Mouse (Mus musculus) stomach, embryonic 16.5 days (tissue): ENCODE measurements around the gene Btbd9. TPM values are rescaled to one million over a fixed set of nuclear protein-coding genes. Genes with fewer than 3 reads are reported as not detected.

Experiments used
- ATAC-seq: fragments of 200-750 bp; cut with Nextera tagmentation; 2 replicates; pipeline ENCODE4 v1.8.0; 2017; ENCODE audit warnings: moderate number of reproducible peaks, moderate TSS enrichment; ENCODE audit not compliant: insufficient read depth, low FRiP score
- H3K27ac ChIP-seq: fragments of 300-500 bp; sonication (generic); 2 replicates; pipeline ENCODE4 v1.5.1; 2014; ENCODE audit warnings: low read length
- H3K27me3 ChIP-seq: fragments of 300-500 bp; sonication (generic); 2 replicates; pipeline ENCODE4 v1.6.1; 2014; ENCODE audit warnings: low read length, control low read depth, mixed read lengths; ENCODE audit not compliant: control insufficient read depth, insufficient read depth
- H3K36me3 ChIP-seq: fragments of 300-500 bp; sonication (generic); 2 replicates; pipeline ENCODE4 v1.6.1; 2014; ENCODE audit warnings: low read length; ENCODE audit not compliant: control insufficient read depth, insufficient read depth
- H3K4me1 ChIP-seq: fragments of 300-500 bp; sonication (generic); 2 replicates; pipeline ENCODE4 v1.6.1; 2014; ENCODE audit warnings: low read length, control low read depth, mixed read lengths; ENCODE audit not compliant: control insufficient read depth, insufficient read depth
- H3K4me2 ChIP-seq: fragments of 300-500 bp; sonication (generic); 2 replicates; pipeline ENCODE4 v1.6.1; 2014; ENCODE audit warnings: low read depth, low read length, mixed read lengths
- H3K4me3 ChIP-seq: fragments of 300-500 bp; sonication (generic); replicated peaks from 2 replicates; pipeline ENCODE4 v1.5.1; 2014; ENCODE audit warnings: mild to moderate bottlenecking, low read length
- H3K9ac ChIP-seq: fragments of 300-500 bp; sonication (generic); 2 replicates; pipeline ENCODE4 v1.6.1; 2014; ENCODE audit warnings: low read length
- H3K9me3 ChIP-seq: fragments of 300-500 bp; sonication (generic); replicated peaks from 2 replicates; pipeline ENCODE4 v1.6.1; 2016; ENCODE audit warnings: low read length, control low read depth; ENCODE audit not compliant: control insufficient read depth
- WGBS: fragments of 180-500 bp; shearing (Covaris S2); extraction: QIAGEN DNeasy Blood & Tissue Kit; methylation state at CpG from one replicate; pipeline ENCODE4 v1.1.7; 2014; 5-methylcytosine and 5-hydroxymethylcytosine counted together
- polyA plus RNA-seq: library from polyadenylated mRNA; unstranded; fragments of >200 nt; fragmentation: Nextera tagmentation; extraction: Ambion mirVana; gene quantifications from 2 replicates; pipeline ENCODE4 v1.2.1, GENCODE M21; 2015

Btbd9 gene
- polyA plus RNA-seq, 1 experiment from 2014 or later, result 51.6 TPM

- Histone ChIP-seq H3K4me2 (no peak overlapping the region), H3K4me3 (no peak overlapping the region), H3K27ac (0 out of 2 replicates have a peak overlapping the region, but pooled peaks have one; percentile 4), H3K4me1 (peaks cover 13% of the 10 kb centered on the region; the same call in 1 of the 2 replicates), H3K27me3 (no peaks in the 10 kb centered on the region), H3K9me3 (no peaks in the 10 kb centered on the region), H3K9ac (no peak overlapping the region), H3K36me3 (no peaks in the 10 kb centered on the region)
- ATAC-seq, result no peak
- WGBS, result 88% methylated on average over 1 of the region's 1 CpGs
These were observed 344.8 kb downstream of the Btbd9 start for GRCm38 (mm10) chr17:30231483-30231882.

DNA sequence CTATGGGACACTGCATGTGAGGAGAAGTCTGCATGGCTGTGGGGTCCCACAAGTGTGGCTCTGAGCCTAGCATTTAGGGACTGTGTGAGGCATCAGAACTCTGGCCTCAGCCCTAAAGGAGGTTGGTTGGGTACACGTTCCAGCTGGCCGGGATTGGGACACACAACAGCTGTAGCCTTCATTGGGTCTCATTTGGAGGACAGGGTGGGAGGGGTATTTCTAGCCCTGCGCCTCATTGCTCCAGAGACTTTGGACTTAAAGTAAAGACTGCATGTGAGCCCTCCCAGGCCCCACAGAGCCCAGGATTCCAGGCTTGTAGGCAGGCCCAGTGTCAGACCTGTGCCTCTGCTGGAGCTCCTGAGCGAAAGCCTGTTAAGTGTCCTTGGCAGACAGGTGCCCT is 345.9 kb downstream of the Btbd9 start:
- H3K27ac ChIP-seq, result no peak overlapping the region
- WGBS, result 54% methylated on average over 4 of the region's 4 CpGs
- H3K27me3 ChIP-seq, result no peaks in the 10 kb centered on the region
- H3K9me3 ChIP-seq, result no peaks in the 10 kb centered on the region
- H3K9ac ChIP-seq, result no peak overlapping the region
- H3K36me3 ChIP-seq, result no peaks in the 10 kb centered on the region
- no peak overlapping the region for H3K4me3 ChIP-seq
- H3K4me1 ChIP-seq, result peaks cover 19% of the 10 kb centered on the region
- peak; percentile 39 for ATAC-seq
- no peak overlapping the region for H3K4me2 ChIP-seq

DNA sequence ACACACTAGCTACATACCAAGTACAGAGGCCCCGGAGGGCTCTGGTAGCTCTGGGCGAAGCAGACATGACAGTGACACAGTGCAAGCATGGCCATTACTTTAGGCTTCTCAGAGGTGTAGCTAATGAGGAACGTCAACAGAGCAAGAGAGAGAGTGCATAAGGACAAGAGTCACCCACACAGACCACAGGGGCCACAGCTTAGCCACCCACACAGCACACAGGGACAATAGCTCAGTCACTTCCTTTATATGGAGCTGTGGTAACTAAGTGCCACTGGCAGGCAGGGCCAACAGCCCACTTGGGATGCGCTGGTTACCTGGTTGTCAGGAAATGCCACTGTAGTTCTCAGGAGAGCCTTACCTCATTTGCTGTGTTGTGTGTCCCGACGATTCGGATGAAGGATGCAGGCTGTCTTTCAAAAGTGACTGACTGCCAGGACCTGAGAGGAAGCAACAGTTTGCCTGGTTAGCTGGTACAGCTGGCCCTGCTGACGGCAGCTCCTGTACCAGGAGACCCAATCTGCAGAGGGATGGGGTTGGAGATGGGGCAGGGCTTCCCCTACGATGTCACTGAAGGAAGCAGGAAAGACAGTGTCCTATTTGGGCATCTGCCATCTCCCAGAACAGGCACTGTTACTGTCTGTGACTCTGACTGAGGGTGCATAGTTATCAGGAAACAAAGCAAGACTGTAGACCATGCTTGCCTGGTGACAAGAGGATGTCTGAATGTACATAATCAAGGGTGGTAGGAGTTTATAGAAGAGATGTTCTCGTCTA is 347.7 kb downstream of the Btbd9 start:
- no peak overlapping the region for H3K4me3 ChIP-seq
- no peak overlapping the region for H3K4me2 ChIP-seq
- peaks cover 26% of the 10 kb centered on the region for H3K4me1 ChIP-seq
- no peaks in the 10 kb centered on the region for H3K9me3 ChIP-seq
- no peak overlapping the region for H3K27ac ChIP-seq
- H3K27me3 ChIP-seq, result no peaks in the 10 kb centered on the region
- no peak for ATAC-seq
- no peaks in the 10 kb centered on the region for H3K36me3 ChIP-seq
- H3K9ac ChIP-seq, result no peak overlapping the region
- WGBS, result 80% methylated on average over 10 of the region's 10 CpGs

- ATAC-seq, result no peak
- Histone ChIP-seq H3K4me2 (no peak overlapping the region), H3K27ac (no peak overlapping the region), H3K4me1 (peaks cover 20% of the 10 kb centered on the region), H3K36me3 (no peaks in the 10 kb centered on the region), H3K9ac (no peak overlapping the region), H3K4me3 (no peak overlapping the region), H3K27me3 (no peaks in the 10 kb centered on the region), H3K9me3 (no peaks in the 10 kb centered on the region)
- 38% methylated on average over 5 of the region's 5 CpGs for WGBS
These were observed 351.1 kb downstream of the Btbd9 start for GRCm38 (mm10) chr17:30225030-30225740.

DNA sequence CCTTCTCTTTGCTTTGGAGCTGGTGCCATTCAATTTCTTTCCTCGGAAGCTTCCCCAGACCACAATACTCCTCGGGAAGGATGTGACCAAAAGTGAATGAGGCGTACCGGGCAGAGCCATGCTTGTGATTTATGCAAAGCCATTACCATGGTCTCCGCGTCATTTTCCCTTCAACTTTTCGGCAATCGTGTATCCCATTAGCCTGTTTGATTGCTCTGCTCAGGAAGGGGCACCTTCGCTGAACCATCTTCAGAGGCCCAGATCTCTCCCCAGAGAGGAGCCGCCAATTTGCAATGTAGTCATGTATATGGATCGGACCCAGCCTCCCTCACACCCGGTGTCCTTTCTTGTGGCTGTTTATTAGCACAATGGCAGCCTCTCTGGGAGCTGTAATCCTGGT is 353.5 kb downstream of the Btbd9 start:
- H3K9me3 ChIP-seq, result no peaks in the 10 kb centered on the region
- no peak for ATAC-seq
- peaks cover 12% of the 10 kb centered on the region for H3K4me1 ChIP-seq
- no peak overlapping the region for H3K4me2 ChIP-seq
- H3K36me3 ChIP-seq, result no peaks in the 10 kb centered on the region
- H3K27me3 ChIP-seq, result no peaks in the 10 kb centered on the region
- no peak overlapping the region for H3K27ac ChIP-seq
- 82% methylated on average over 12 of the region's 12 CpGs for WGBS
- H3K4me3 ChIP-seq, result no peak overlapping the region
- H3K9ac ChIP-seq, result no peak overlapping the region

DNA sequence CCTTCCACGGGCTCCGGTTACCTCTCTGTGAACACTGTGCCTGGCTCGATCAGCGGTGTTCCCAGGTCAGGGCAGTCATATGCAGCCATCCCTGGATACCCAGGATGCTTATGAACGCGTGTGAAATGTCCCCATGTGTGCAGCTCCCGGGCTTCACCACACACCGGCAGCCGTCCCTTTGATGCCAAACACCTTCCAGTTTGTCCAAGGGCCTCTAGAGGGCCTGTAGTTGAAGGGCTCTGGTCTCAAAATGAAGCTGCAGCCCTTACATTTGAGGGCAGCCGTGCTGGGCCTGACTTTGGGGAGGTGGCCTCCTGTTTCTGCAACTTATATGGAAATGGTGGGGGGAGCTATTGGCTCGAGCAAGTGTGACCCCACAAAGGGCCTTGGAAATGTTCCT is 353.9 kb downstream of the Btbd9 start:
- H3K27me3 ChIP-seq, result no peaks in the 10 kb centered on the region
- ATAC-seq, result no peak
- no peak overlapping the region for H3K4me3 ChIP-seq
- H3K36me3 ChIP-seq, result no peaks in the 10 kb centered on the region
- no peak overlapping the region for H3K9ac ChIP-seq
- no peak overlapping the region for H3K4me2 ChIP-seq
- 78% methylated on average over 11 of the region's 11 CpGs for WGBS
- no peaks in the 10 kb centered on the region for H3K9me3 ChIP-seq
- H3K4me1 ChIP-seq, result peaks cover 12% of the 10 kb centered on the region
- H3K27ac ChIP-seq, result no peak overlapping the region

- Histone ChIP-seq H3K9me3 (no peaks in the 10 kb centered on the region), H3K4me3 (no peak overlapping the region), H3K4me1 (peaks cover 12% of the 10 kb centered on the region), H3K27me3 (no peaks in the 10 kb centered on the region), H3K36me3 (no peaks in the 10 kb centered on the region), H3K27ac (no peak overlapping the region), H3K9ac (no peak overlapping the region), H3K4me2 (no peak overlapping the region)
- no peak for ATAC-seq
- 78% methylated on average over 14 of the region's 14 CpGs for WGBS
These were observed 354.6 kb downstream of the Btbd9 start for GRCm38 (mm10) chr17:30221677-30222076.

GRCm38 (mm10) chr17:30215741-30216140 is 360.5 kb downstream of the Btbd9 start:
- H3K9ac ChIP-seq, result no peak overlapping the region
- WGBS, result 64% methylated on average over 4 of the region's 4 CpGs

GRCm38 (mm10) chr17:30214393-30214792 is 361.9 kb downstream of the Btbd9 start:
- Histone ChIP-seq H3K27me3 (no peaks in the 10 kb centered on the region), H3K4me3 (no peak overlapping the region), H3K4me2 (no peak overlapping the region), H3K27ac (no peak overlapping the region), H3K4me1 (no peaks in the 10 kb centered on the region), H3K9ac (no peak overlapping the region), H3K9me3 (no peaks in the 10 kb centered on the region), H3K36me3 (0 out of 2 replicates have a peak, but pooled peaks cover 3% of the 10 kb centered on the region)
- WGBS, result 79% methylated on average over 6 of the region's 6 CpGs
- ATAC-seq, result no peak

More at GRCm38 (mm10) chr17:30215741-30216140, 360.5 kb downstream of the Btbd9 start:
- Histone ChIP-seq H3K4me2 (no peak overlapping the region), H3K27ac (no peak overlapping the region), H3K36me3 (0 out of 2 replicates have a peak, but pooled peaks cover 3% of the 10 kb centered on the region), H3K9me3 (no peaks in the 10 kb centered on the region), H3K27me3 (no peaks in the 10 kb centered on the region), H3K4me3 (no peak overlapping the region), H3K4me1 (no peaks in the 10 kb centered on the region)
- ATAC-seq, result no peak
